Mouse (Mus musculus) common myeloid progenitor, adult 5-6 weeks (primary cell): ENCODE results near the gene Gmpr2. TPM values are rescaled to one million over a fixed set of nuclear protein-coding genes. Genes with fewer than 3 reads are reported as not detected.

Experiments
- ATAC-seq: replicated peaks from 2 replicates; pipeline ENCODE4 v1.8.0; 2016; ENCODE audit warnings: low read depth, mild to moderate bottlenecking, moderate TSS enrichment, inconsistent platforms; ENCODE audit not compliant: poor library complexity, severe bottlenecking
- total RNA-seq: library from RNA; stranded (forward); fragments of 200-1000, 187-1606 nt; gene quantifications from 2 replicates; pipeline ENCODE4 v1.2.3, GENCODE M21; 2017

Gmpr2 gene
- 39.3 and 46.1 TPM in 2 replicates for total RNA-seq

GRCm38 (mm10) chr14:55671833-55672740 lies at the start of gene Gmpr2, which contains the start of gene Nedd8:
Gmpr2 (plus strand) TSS chr14:55671941.
Nedd8 (minus strand) TSS chr14:55672124.
- peak; percentile 99 for ATAC-seq

DNA sequence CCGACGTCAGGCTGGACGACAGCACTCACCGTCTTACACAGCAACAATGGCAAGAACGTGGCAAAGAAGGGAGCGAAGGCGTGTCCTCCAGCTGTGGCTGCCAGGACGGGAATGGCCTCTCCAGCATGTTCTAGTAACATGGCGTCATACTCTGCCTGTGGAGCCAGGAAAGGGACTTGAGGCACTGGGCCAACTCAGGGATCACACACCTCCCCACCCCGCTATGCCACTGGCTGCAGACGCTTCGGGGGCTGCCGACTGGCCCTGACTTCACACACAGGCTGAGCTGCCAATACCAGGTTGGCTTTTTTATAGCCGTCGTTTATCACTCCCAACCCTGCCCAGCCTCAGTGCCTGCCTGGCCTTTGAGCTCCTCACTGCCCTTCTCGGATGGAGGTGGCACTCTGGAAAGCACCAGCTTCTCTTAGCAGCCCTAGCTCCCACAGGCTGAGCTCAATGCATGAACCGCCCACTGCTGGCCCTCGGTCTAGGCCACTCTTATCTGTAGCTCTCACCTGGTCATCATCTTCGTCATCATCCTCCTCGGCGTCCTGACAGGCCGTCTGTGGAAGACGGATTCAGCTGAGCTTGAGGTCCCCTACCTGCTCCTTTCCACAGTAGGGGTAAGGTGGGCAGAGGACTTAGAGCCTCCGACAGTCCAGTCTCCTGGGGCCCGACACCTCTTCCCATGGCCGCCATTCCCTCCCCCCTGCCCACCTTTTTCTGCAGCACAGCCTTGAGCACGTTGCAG lies 43.5 kb upstream of the Gmpr2 start:
- no peak for ATAC-seq

GRCm38 (mm10) chr14:55629312-55629711 lies 42.4 kb upstream of the Gmpr2 start:
- peak; percentile 75 for ATAC-seq

DNA sequence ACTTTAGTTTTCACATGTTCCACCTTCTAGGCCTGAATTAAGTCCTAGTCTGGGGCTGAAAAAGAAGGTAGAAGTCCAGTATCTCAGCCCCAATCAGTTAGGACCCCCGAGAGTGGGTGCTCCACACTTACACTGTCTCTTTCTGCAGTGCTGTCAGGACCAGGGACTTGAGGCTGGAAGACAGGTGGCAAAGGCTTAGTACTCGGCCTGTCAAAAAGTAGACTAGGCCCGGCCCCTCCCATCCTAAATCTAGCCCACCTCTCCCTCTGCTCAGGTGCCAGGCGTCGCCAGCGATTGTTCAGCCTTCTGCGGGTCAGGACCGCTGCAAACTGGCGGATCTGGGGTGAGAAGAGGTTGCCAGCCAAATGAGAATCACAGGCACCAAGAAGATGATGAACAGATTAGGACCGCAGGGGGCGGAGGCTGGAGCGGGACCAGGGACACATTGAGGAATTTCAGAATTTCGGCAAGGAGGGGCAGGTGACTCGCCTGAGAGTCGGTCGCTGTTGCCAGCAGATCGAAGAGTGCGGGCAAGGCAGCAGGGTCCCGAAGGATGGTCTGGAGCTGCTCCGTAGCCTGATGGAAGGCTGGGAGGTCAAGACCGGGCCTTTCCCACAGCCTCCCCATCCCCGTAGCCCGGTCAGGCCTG lies 36.7 kb upstream of the Gmpr2 start:
- ATAC-seq, result peak; percentile 34

- ATAC-seq, result peak; percentile 96
Measured at GRCm38 (mm10) chr14:55635523-55636007, 36.2 kb upstream of the Gmpr2 start, which contains the start of gene Ipo4. Ipo4 (minus strand) TSS chr14:55635957.

DNA sequence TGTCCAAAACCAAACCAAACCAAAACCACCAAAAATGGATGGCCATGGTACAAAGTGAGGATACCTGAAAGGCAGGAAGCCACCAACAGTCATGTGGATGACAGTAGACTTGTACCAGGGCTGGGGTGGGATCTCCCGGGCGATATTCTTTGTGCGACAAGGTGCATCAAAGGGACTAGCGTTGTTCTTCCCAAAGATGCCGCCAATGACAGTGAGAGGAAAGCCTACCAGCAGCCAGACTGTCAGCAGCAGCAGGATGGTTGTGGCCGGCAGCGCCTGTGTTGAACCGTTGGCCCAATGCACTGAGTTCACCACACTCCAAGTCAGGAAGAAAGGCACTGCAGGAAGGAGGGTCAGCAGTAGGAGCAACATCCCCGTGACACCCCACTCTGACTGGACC lies 33.9 kb upstream of the Gmpr2 start, which contains the start of gene Gm49378:
Gm49378 (minus strand) TSS at position 101 of the 400 bp plus-strand sequence.
- ATAC-seq, result no peak

DNA sequence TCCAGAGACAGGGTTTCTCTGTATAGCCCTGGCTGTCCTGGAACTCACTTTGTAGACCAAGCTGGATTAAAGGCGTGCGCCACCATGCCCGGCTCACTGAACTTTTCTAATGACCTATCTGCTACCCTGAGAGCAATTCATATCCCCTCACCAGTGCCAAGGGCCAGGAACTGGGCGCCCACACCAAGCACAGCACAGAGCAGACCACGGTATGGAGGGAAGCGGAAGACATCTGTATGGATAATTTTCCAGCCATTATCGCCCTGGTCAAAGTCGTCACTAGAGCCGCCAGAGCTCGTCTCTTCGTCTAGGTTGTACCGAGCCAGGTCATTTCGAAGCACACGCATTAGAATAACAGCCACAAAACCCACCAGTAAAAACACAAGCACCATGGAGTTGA lies 30.9 kb upstream of the Gmpr2 start:
- no peak for ATAC-seq

DNA sequence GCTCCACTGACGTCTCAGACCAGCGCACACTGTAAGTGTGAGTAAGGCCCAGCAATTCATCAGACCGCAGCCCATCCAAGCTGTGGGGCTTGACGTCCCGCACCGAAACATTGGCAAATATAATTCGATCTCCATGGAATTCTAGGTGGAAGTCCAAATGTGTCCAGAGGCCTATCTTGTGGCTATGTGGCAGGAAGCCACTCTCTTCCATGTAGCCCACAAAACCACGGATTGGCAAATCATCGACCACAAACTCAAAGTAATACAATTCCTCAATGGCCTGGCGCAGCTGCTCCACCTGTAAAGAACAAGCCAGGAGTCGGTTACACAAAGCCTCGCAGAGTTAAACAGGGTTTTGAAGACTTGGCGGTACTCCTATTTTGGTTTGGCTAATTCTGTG lies 30.4 kb upstream of the Gmpr2 start:
- no peak for ATAC-seq

DNA sequence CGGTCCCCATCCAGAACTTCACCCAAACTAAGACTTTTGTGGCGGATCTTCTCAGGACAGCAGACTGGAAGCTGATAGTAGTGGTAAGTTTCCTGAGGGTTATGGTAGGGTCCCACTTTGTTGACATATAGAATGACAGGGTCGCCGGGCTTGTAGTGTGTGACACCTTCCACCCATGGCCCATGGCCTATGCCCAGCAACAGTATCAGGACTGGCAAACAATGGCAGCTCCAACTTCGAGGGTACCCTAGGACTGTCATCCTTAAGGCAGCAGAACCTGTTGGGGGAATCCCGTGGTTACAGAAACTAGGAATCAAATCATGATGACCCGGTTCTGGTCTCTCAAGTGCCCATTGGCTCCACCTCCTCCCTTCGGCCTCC lies 29.1 kb upstream of the Gmpr2 start:
- ATAC-seq, result no peak

- ATAC-seq, result peak; percentile 75
Measured at GRCm38 (mm10) chr14:55643060-55643907, 28.5 kb upstream of the Gmpr2 start, which contains the start of gene Tm9sf1. Tm9sf1 (minus strand) TSS chr14:55643806.

GRCm38 (mm10) chr14:55644261-55644888 lies 27.4 kb upstream of the Gmpr2 start:
- peak; percentile 10; the same call in 1 of the 2 replicates for ATAC-seq

DNA sequence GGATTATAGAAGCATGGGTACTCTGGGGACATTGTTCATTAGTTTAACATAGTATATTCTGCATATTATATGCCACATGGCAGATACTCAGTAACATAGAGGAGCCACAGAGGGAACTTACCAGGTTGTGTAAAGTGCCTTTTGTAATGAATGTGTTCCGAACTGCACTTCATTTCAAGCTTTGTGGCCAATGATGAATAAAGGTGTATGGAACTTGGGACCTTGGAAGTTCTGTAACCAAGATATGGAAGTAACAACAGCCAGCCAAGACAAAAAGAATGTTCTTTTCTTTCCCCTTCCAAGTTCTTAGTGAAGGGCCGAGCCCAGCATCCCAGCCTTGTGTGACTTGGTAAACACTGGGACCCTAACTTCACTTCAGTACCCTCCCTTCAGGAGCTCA lies 21.9 kb upstream of the Gmpr2 start, which contains the start of gene Tssk4:
Tssk4 (plus strand) TSS at position 301 of the 400 bp plus-strand sequence.
- ATAC-seq, result no peak

- ATAC-seq, result no peak
Measured at GRCm38 (mm10) chr14:55651528-55651927, 20.2 kb upstream of the Gmpr2 start.

DNA sequence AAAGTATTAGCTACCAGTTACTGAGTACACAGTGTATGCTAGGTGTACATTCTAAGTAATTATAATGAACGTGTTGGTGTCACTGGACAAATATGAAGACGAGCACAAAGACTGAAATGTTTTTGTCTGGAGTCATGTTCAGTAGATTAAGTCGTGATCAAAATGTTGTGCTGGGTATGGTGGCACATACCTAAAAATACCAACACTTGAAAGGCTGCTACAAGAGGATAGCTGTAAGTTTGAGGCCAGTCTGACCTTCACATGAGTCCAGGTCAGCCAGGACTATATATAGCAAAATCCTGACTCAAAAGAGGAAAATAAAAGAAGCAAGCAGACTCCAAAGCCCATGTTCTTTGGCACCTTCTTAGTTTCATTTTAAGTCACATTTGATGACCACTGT lies 14.8 kb upstream of the Gmpr2 start:
- ATAC-seq, result no peak

GRCm38 (mm10) chr14:55658011-55658410 lies 13.7 kb upstream of the Gmpr2 start:
- no peak for ATAC-seq

DNA sequence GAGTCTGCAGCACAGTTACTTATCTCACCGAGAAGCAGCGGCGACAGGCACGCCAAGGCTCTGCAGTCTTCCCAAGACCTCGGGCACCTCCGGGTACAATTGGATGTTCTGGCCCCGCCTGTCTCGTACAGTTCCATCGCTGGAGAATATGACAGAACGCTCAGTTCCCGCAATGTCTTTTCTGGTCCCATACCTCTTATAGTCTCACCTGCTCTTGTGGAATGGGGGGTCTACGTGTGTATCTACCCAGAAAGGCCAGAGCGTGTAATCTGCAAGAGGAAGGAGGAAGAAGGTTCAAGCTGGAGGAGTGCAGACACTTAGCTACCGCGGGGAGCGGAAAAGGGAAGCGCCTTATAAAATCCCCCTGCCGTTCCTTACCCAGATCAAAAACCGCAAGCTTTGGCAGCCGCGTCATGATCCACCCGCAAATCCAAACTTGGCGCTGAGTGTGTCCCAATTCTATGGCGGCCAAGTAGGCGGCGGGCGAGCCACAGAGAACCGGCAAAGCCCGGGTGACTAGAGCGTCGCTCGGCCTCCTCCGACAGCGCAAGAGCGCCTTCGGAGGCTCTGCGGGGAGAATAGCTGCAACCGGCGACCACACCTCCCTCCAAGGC lies 11.7 kb upstream of the Gmpr2 start, which contains the start of gene Mdp1:
Mdp1 (minus strand) TSS at position 549 of the 614 bp plus-strand sequence.
- peak; percentile 97 for ATAC-seq

GRCm38 (mm10) chr14:55660636-55661035 lies 11.1 kb upstream of the Gmpr2 start:
- ATAC-seq, result peak; percentile 13; the same call in 1 of the 2 replicates

DNA sequence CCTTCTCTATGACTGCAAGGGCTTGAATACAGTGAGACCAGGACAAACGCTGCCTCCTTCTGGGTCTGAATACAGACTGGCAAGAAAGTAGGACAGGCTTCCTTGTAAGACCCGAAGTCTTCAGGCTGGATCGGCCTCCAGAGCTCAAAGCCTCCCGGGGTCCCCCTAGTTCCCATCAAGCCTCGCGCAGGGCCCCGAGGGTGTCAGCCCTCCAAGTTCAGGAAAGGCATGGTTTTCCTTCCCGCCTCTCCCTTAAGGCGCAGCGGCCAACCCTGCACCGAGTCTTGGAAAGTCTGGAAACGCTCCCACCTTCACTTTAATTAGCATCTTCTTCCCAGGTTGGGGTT lies 282 bp upstream of the Gmpr2 start:
- peak; percentile 12; the same call in 1 of the 2 replicates for ATAC-seq
